Mouse (Mus musculus): ENCODE data around the gene Tmed5.

DNA sequence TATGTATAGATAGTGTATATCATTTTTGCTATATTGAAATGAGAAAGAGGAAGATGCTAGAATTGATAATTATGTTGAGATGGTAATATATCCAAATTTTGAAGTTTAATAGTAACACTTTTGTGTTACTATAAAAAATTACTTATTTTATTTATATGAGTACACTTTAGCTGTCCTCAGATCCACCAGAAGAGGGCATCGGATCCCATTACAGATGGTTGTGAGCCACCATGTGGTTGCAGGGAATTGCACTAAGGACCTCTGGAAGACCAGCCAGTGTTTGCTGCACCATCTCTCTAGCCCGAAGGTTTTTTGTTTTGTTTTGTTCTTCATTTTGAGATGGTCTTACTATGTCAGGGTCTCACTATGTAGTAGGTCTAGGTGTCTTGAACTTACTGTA, 47.0 kb downstream of the Tmed5 start:
- TF ChIP-seq CTCF (IDR thresholded peaks at IDR 0.05; ENCODE audit: low read depth) (no peak), EP300 (IDR thresholded peaks at IDR 0.05; ENCODE audit: low read depth) (no peak)
